Mouse (Mus musculus) embryonic fibroblast, embryonic 13.5 days (primary cell): ENCODE results near the gene Slc5a10. TPM values are rescaled to one million over a fixed set of nuclear protein-coding genes. Genes with fewer than 3 reads are reported as not detected.

Experiments
- H3K27ac ChIP-seq: 2 replicates; pipeline ENCODE4 v1.5.1; 2012; ENCODE audit warnings: low read length, control low read depth, inconsistent platforms; ENCODE audit not compliant: insufficient read depth
- H3K4me1 ChIP-seq: 2 replicates; pipeline ENCODE4 v1.6.1; 2011; ENCODE audit warnings: low read length; ENCODE audit not compliant: control insufficient read depth, insufficient read depth
- H3K4me3 ChIP-seq: 2 replicates; pipeline ENCODE4 v1.5.1; 2011; ENCODE audit warnings: mild to moderate bottlenecking, control low read depth, low read length; ENCODE audit not compliant: insufficient read depth
- CTCF ChIP-seq: IDR thresholded peaks from 2 replicates; pipeline ENCODE4 v1.5.1; 2011; ENCODE audit warnings: mild to moderate bottlenecking, control low read depth, low read length, moderate library complexity, borderline replicate concordance; ENCODE audit not compliant: insufficient read depth
- POLR2A ChIP-seq: IDR thresholded peaks from 2 replicates; pipeline ENCODE4 v1.6.1; 2011; ENCODE audit warnings: low read depth, mild to moderate bottlenecking, control low read depth, low read length, moderate library complexity
- polyA plus RNA-seq: library from polyadenylated mRNA; stranded (reverse); fragments of >200 nt; gene quantifications from 2 replicates; pipeline ENCODE4 v1.2.4, GENCODE M21; 2011; ENCODE audit warnings: low read depth; ENCODE audit not compliant: missing spikeins, insufficient read length

Slc5a10 gene
- polyA plus RNA-seq, 1 experiment = not detected

- no peak overlapping the region for H3K4me3 ChIP-seq
- TF ChIP-seq POLR2A (no peak), CTCF (no peak)
- no peak overlapping the region for H3K27ac ChIP-seq
- no peaks in the 10 kb centered on the region for H3K4me1 ChIP-seq
These were observed 14.4 kb downstream of the Slc5a10 start for GRCm38 (mm10) chr11:61706232-61706631.

- TF ChIP-seq CTCF = no peak
- no peak for TF ChIP-seq POLR2A
- no peak overlapping the region for H3K4me3 ChIP-seq
- H3K27ac ChIP-seq = no peak overlapping the region
- no peaks in the 10 kb centered on the region for H3K4me1 ChIP-seq
These were observed 15.0 kb downstream of the Slc5a10 start for GRCm38 (mm10) chr11:61705581-61705980.

- Histone ChIP-seq H3K27ac (no peak overlapping the region), H3K4me1 (no peaks in the 10 kb centered on the region), H3K4me3 (no peak overlapping the region)
- TF ChIP-seq POLR2A (no peak), CTCF (no peak)
These were observed 18.1 kb downstream of the Slc5a10 start for GRCm38 (mm10) chr11:61702494-61702893.

- H3K4me3 ChIP-seq = no peak overlapping the region
- TF ChIP-seq CTCF (no peak), POLR2A (no peak)
- H3K27ac ChIP-seq = no peak overlapping the region
- H3K4me1 ChIP-seq = no peaks in the 10 kb centered on the region
These were observed 18.9 kb downstream of the Slc5a10 start for GRCm38 (mm10) chr11:61701696-61702095.

GRCm38 (mm10) chr11:61699933-61700332 lies 20.7 kb downstream of the Slc5a10 start:
- Histone ChIP-seq H3K4me1 (no peaks in the 10 kb centered on the region), H3K27ac (no peak overlapping the region), H3K4me3 (no peak overlapping the region)
- TF ChIP-seq CTCF (no peak), POLR2A (no peak)

GRCm38 (mm10) chr11:61699460-61699859 lies 21.2 kb downstream of the Slc5a10 start:
- no peak overlapping the region for H3K27ac ChIP-seq
- no peak overlapping the region for H3K4me3 ChIP-seq
- no peak for TF ChIP-seq CTCF
- no peak for TF ChIP-seq POLR2A
- H3K4me1 ChIP-seq = no peaks in the 10 kb centered on the region

- no peak overlapping the region for H3K4me3 ChIP-seq
- no peaks in the 10 kb centered on the region for H3K4me1 ChIP-seq
- TF ChIP-seq CTCF = no peak
- TF ChIP-seq POLR2A = no peak
- H3K27ac ChIP-seq = no peak overlapping the region
These were observed 21.8 kb downstream of the Slc5a10 start for GRCm38 (mm10) chr11:61698852-61699251.

GRCm38 (mm10) chr11:61692996-61693395 lies 27.6 kb downstream of the Slc5a10 start:
- Histone ChIP-seq H3K4me3 (no peak overlapping the region), H3K27ac (no peak overlapping the region), H3K4me1 (no peaks in the 10 kb centered on the region)
- no peak for TF ChIP-seq CTCF

- Histone ChIP-seq H3K4me3 (no peak overlapping the region), H3K27ac (no peak overlapping the region), H3K4me1 (peaks cover 4% of the 10 kb centered on the region; the same call in 1 of the 2 replicates)
- no peak for TF ChIP-seq CTCF
- no peak for TF ChIP-seq POLR2A
These were observed 33.0 kb downstream of the Slc5a10 start for GRCm38 (mm10) chr11:61687595-61687994.

GRCm38 (mm10) chr11:61686906-61687453 lies 33.6 kb downstream of the Slc5a10 start:
- TF ChIP-seq POLR2A = no peak
- TF ChIP-seq CTCF = no peak

GRCm38 (mm10) chr11:61686141-61686540 lies 34.5 kb downstream of the Slc5a10 start:
- no peak overlapping the region for H3K27ac ChIP-seq
- H3K4me1 ChIP-seq = peaks cover 4% of the 10 kb centered on the region; the same call in 1 of the 2 replicates
- H3K4me3 ChIP-seq = no peak overlapping the region
- TF ChIP-seq POLR2A = no peak
- no peak for TF ChIP-seq CTCF

More at GRCm38 (mm10) chr11:61686906-61687453, 33.6 kb downstream of the Slc5a10 start:
- Histone ChIP-seq H3K4me1 (peaks cover 4% of the 10 kb centered on the region; the same call in 1 of the 2 replicates), H3K27ac (no peak overlapping the region), H3K4me3 (no peak overlapping the region)
